Mouse (Mus musculus) testis, adult 10 weeks (tissue): ENCODE data around the gene 3110021N24Rik. TPM values are rescaled to one million over a fixed set of nuclear protein-coding genes. Genes with fewer than 3 reads are reported as not detected.

ENCODE experiments used
- polyA plus RNA-seq: library from polyadenylated mRNA; stranded (reverse); fragments of 350-450 nt; fragmentation: Illumina TruSeq; extraction: RNeasy Lipid Tissue Mini Kit (QIAGEN cat#74804); gene quantifications from one replicate; pipeline ENCODE4 v1.2.3, GENCODE M21; 2014; ENCODE audit warnings: low read depth, low replicate concordance

Gene 3110021N24Rik
- 0.55 TPM for polyA plus RNA-seq

DNA sequence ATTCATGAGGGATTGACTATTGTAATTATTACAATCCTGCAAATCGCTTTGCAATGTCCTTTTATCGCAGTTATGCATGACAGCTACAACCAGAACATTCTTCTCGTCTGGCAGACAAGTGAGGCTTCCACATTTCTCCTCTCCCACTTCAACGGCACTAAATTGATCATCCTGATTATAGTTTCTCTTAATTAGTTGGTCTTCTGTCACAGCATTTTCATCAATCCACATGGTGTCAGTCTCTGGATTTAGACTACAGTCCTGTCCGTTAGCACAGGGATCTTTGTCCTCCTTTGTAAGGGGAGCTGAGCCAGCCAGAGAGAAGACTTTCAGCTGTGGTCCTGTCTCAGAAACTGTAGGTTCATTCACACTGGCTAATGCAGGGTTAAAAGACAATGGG is at the start of gene 3110021N24Rik:
TSS of gene 3110021N24Rik (plus strand) at position 301 of the 400 bp plus-strand sequence.

DNA sequence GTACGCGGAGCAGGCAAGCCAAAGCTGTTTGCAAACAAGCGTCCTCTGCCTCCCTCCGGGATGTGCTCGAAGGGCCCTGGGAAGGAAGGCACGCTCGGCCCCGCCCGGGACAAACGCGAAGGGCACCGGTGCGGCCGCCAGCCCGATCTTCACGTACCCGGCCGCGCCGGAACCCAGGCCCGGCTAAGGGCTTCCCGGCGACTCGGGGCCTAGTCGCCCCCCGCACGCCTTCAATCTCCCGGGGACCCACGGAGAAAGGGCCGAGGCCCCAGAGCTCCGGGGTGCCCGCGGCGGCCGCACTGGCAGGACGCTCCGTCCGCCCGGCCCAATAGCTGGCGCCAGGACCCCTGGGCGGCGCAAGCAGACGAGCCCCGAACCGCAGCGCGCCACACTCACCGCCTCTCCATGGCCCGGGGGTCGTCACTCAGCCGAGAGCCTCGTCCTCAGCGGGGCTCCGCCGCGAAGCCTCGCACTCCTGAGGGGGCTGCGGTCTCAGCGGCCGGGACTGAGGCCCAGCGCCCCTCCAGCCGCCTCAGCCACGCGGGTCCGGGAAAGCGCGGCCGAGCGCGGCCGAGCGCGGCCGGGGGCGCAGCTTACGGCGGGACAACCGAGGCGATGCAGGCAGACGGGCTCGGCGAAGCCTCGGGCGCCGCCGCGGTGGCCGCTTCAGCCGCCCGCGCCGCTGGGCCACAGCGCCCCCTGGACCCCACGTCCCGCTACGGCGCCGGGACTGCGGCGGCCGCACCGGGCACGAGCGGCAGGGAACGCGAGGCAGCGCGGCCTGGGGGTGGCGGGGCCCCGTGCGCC is 60.8 kb downstream of the 3110021N24Rik start, which contains the start of gene Zfyve9:
TSS of gene Zfyve9 (minus strand) at position 742 of the 807 bp plus-strand sequence.

Other genes starting within 250 kb of the 3110021N24Rik start
- 71.0 TPM for gene Prpf38a, start 140.3 kb upstream of the 3110021N24Rik start, polyA plus RNA-seq
- gene Orc1, start 140.2 kb upstream of the 3110021N24Rik start, polyA plus RNA-seq, result 7.9 TPM
- gene Cc2d1b, start 99.7 kb upstream of the 3110021N24Rik start, polyA plus RNA-seq, result 65.0 TPM
- gene Zfyve9, start 61.1 kb downstream of the 3110021N24Rik start, polyA plus RNA-seq, result 12.4 TPM
- gene Btf3l4, start 114.0 kb downstream of the 3110021N24Rik start, polyA plus RNA-seq, result 475 TPM
- 39.1 TPM for gene Txndc12, start 115.0 kb downstream of the 3110021N24Rik start, polyA plus RNA-seq
- gene Kti12, start 128.1 kb downstream of the 3110021N24Rik start, polyA plus RNA-seq, result 13.8 TPM
- 1.2 TPM for gene A730015C16Rik, start 129.0 kb downstream of the 3110021N24Rik start, polyA plus RNA-seq
- 3.6 TPM for gene Rab3b, start 159.4 kb downstream of the 3110021N24Rik start, polyA plus RNA-seq